Mouse (Mus musculus): ENCODE data around the gene Gcsh.
A peak's percentile ranks its signal among the peaks of the same experiment; 100 is the strongest.

The Gcsh gene

GRCm38 (mm10) chr8:116975606-116976005, 17.7 kb downstream of the Gcsh start:
- DNase-seq = no peak

- no peak for DNase-seq
Observed at GRCm38 (mm10) chr8:116975066-116975465, 18.3 kb downstream of the Gcsh start.

DNA sequence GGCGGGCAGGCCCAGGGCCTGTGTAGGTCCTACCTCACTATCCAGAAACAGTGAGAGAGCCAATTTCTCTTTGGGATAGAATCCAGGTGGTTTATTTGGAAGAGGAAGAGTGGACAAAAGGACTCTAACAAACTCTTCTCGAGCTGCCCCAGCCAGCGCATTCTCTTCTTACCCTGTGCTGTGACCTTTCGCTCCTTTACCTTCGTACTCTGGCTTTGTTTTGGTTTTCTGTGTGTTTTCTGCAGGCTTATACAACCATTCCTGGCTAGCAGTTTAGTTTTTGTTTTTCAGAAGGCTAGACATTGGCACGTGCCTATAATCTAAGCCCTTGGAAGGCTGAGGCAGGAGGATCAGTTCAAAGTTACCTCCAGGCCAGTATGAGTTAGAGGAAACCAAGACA, 23.8 kb downstream of the Gcsh start:
- DNase-seq = no peak

- no peak for DNase-seq
Observed at GRCm38 (mm10) chr8:116954415-116954814, 38.9 kb downstream of the Gcsh start.

GRCm38 (mm10) chr8:116952428-116952827, 40.9 kb downstream of the Gcsh start:
- no peak for DNase-seq

GRCm38 (mm10) chr8:116951778-116952177, 41.6 kb downstream of the Gcsh start:
- peak; percentile 20 for DNase-seq

GRCm38 (mm10) chr8:116951369-116951768, 42.0 kb downstream of the Gcsh start:
- peak; percentile 46 for DNase-seq

- DNase-seq = no peak
Observed at GRCm38 (mm10) chr8:116947589-116947988, 45.7 kb downstream of the Gcsh start.

DNA sequence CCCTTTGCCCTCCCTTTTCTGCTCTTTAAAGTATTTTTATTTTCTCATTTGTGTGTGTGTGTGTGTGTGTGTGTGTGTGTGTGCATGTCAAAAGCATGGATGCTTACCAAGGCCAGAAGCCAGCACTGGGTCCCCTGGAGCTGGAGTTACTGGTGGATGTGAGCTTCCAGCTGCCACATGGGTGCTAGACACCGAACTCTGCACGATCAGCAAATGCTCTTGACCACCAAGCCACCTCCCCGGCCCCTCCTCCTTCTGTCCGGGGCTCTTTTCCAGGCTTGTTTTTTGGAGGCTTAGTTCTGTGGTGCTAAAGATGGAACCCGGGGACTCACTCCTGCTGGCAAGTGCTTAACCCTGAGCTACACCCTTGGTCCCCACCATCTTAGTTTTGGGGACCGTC, 46.5 kb downstream of the Gcsh start:
- DNase-seq = no peak

DNA sequence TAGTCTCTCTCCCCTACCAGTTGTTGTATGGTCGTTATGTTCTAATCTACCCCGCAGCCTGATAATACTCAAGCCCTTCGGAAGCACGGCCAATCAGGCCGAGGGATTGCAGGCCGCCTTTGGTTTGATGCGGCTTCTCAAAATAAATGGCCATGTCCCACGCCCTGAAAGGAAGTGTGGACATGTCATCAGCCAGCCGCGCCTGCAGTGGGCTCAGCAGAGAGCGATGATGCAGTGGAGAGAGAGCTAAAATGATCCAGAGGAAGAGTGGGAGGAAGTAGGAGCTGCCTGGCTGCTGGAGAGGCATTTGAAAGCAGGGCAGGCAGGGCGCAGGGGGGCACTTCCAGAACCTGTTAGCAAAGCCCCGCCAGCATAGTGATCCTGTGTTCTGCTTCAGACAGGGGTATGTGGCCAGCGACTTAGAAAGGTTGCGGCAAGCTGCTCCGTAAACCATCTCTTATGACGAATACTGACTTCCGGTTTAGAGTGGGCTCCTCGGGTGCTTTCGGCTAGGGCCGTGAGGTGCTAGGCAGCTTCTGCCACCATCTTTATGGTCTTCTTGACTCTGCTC, 47.0 kb downstream of the Gcsh start:
- peak; percentile 26 for DNase-seq

GRCm38 (mm10) chr8:116945169-116945910, 48.0 kb downstream of the Gcsh start:
- no peak for DNase-seq

GRCm38 (mm10) chr8:116944385-116944696, 49.0 kb downstream of the Gcsh start:
- no peak for DNase-seq

GRCm38 (mm10) chr8:116943555-116944384, 49.6 kb downstream of the Gcsh start:
- DNase-seq = peak; percentile 27

- peak; percentile 93 for DNase-seq
Observed at GRCm38 (mm10) chr8:116943161-116943554, 50.2 kb downstream of the Gcsh start, which contains the start of gene Atmin. Atmin (plus strand) TSS chr8:116943393.

DNA sequence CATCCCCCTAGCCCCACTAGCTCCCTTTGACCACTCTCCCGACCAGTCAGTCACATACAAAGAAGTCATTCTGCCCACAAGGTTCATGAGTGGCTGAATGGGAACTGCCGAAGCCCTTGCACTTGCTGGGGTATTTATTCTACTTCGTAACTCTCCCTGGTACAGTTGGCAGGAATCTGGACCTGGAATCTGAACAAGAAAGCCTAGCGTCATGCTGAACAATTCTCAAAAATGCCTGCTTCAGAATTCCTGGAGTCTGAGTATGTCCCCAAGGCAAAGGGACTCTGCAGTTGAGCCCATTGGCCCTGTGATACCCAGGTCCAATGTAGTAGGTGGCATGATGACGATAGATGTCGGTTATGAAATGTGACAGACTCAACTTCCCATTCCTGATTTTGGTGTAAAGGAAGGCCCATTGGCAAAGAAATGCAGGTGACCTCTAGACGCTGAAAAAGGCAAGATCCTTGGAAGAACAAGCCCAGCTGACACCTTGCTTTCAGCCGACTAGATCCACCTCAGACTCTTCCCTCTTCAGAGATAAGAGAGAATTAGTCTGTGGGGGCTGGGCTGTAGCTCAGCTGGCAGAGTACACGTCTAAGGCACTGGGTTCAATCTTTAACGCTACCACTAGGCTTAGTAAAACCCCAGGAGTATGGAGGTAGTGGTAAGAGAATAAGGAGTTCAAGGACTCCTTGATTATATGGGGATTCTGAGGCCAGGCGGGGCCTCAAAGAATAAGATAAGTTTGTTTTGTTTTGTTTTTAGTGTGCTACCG, 50.9 kb downstream of the Gcsh start:
- peak; percentile 14 for DNase-seq

DNA sequence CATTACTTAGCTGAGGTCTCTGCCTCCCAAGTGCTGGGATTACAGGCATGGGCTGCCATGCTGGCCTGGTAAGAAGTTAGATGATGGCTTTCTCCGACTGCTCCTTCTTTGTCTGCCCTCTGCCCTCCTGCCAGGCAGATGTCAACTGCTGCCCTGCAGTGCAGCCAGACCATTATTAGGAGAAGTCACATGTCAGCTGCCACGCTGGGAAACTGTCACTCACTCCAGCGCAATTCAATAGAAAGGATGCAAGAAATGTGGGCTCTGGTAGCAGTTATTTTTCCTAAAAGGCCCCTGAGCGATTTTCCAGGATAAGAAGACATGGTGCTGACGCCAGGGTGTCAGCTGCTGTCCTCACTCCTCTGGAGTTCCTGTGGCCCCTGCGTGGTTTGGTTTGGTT, 57.8 kb downstream of the Gcsh start:
- DNase-seq = no peak

- DNase-seq = no peak
Observed at GRCm38 (mm10) chr8:116934976-116935375, 58.4 kb downstream of the Gcsh start.

All from lung, postnatal 36 days (tissue).